Mouse (Mus musculus) midbrain, postnatal 0 days (tissue): ENCODE data around the gene Ttc30a1. TPM values are rescaled to one million over a fixed set of nuclear protein-coding genes. Genes with fewer than 3 reads are reported as not detected.

Experiments used
- ATAC-seq: fragments of 200-750 bp; cut with Nextera tagmentation; 2 replicates; pipeline ENCODE4 v1.8.0; 2017; ENCODE audit warnings: moderate number of reproducible peaks, mild to moderate bottlenecking, moderate TSS enrichment, moderate library complexity; ENCODE audit not compliant: low FRiP score
- DNase-seq: peaks from one replicate; pipeline ENCODE4 v3.0.0-alpha.2; 2015; ENCODE audit warnings: low spot score
- H3K27ac ChIP-seq: fragments of 300-500 bp; sonication (generic); 2 replicates; pipeline ENCODE4 v1.5.1; 2014; ENCODE audit warnings: low read depth, mild to moderate bottlenecking, low read length, mixed read lengths
- H3K27me3 ChIP-seq: fragments of 300-500 bp; sonication (generic); 2 replicates; pipeline ENCODE4 v1.6.1; 2014; ENCODE audit warnings: low read length, control low read depth, mixed read lengths; ENCODE audit not compliant: insufficient read depth
- H3K36me3 ChIP-seq: fragments of 300-500 bp; sonication (generic); 2 replicates; pipeline ENCODE4 v1.6.1; 2014; ENCODE audit warnings: low read length, control low read depth, mixed read lengths; ENCODE audit not compliant: insufficient read depth
- H3K4me1 ChIP-seq: fragments of 300-500 bp; sonication (generic); 2 replicates; pipeline ENCODE4 v1.6.1; 2014; ENCODE audit warnings: mild to moderate bottlenecking, control low read depth, antibody characterized with exemption, low read length, mixed read lengths; ENCODE audit not compliant: insufficient read depth
- H3K4me2 ChIP-seq: fragments of 300-500 bp; sonication (generic); 2 replicates; pipeline ENCODE4 v1.6.1; 2014; ENCODE audit warnings: low read depth, mild to moderate bottlenecking, low read length, mixed read lengths; ENCODE audit not compliant: poor library complexity, severe bottlenecking
- H3K4me3 ChIP-seq: fragments of 300-500 bp; sonication (generic); 2 replicates; pipeline ENCODE4 v1.5.1; 2014; ENCODE audit warnings: low read depth, mild to moderate bottlenecking, low read length, moderate library complexity
- H3K9ac ChIP-seq: fragments of 300-500 bp; sonication (generic); replicated peaks from 2 replicates; pipeline ENCODE4 v1.6.1; 2014; ENCODE audit warnings: mild to moderate bottlenecking, low read length, moderate library complexity, mixed read lengths; ENCODE audit not compliant: poor library complexity, severe bottlenecking
- H3K9me3 ChIP-seq: fragments of 300-500 bp; sonication (generic); 2 replicates; pipeline ENCODE4 v1.6.1; 2016; ENCODE audit warnings: low read length, control low read depth
- CTCF ChIP-seq: IDR thresholded peaks from 2 replicates; pipeline ENCODE4 v1.5.1; 2016; ENCODE audit warnings: antibody characterized with exemption, mild to moderate bottlenecking
- WGBS: fragments of 180-500 bp; shearing (Covaris S2); extraction: QIAGEN DNeasy Blood & Tissue Kit; methylation state at CpG from one replicate; pipeline ENCODE4 v1.1.7; 2014; 5-methylcytosine and 5-hydroxymethylcytosine counted together
- polyA plus RNA-seq: library from polyadenylated mRNA; unstranded; fragments of >200 nt; fragmentation: Nextera tagmentation; extraction: Ambion mirVana; gene quantifications from 2 replicates; pipeline ENCODE4 v1.2.1, GENCODE M21; 2015
- total RNA-seq: library from RNA; depleted of rRNA; stranded (reverse); fragments of >200 nt; gene quantifications from 2 replicates; pipeline ENCODE4 v1.2.3, GENCODE M21; 2014

The Ttc30a1 gene
- total and polyA plus RNA-seq, 2 experiments from 2014 or later, result 5.2 to 12.7 TPM

DNA sequence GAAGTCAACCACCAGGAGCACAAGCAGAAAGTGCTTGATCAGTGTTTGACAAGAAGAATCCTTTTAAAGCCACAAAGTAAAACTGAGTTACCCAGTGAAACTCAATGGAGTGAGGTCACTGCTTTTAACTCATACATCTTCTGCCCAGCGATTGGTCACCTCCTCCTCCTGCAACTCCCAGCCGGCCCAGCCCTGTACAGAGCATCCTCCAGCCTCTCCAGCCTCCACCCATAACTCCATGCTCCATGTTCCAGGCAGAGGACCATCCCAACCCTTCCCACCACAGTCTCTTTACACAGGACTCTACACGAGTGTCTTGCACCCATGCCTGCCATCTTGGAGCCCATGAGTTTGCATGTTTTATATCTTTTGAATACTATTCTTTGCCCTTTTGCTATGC, 32.9 kb upstream of the Ttc30a1 start:
- DNase-seq (no peak), ATAC-seq (no peak)
- no peaks in the 10 kb centered on the region for H3K4me1 ChIP-seq
- 93% methylated on average over 3 of the region's 3 CpGs for WGBS
- no peaks in the 10 kb centered on the region for H3K36me3 ChIP-seq
- no peak for TF ChIP-seq CTCF
- no peak overlapping the region for H3K27ac ChIP-seq
- no peak overlapping the region for H3K9ac ChIP-seq
- no peaks in the 10 kb centered on the region for H3K27me3 ChIP-seq
- H3K9me3 ChIP-seq, result no peaks in the 10 kb centered on the region
- no peak overlapping the region for H3K4me3 ChIP-seq
- H3K4me2 ChIP-seq, result no peak overlapping the region

GRCm38 (mm10) chr2:76006194-76006593, 24.4 kb upstream of the Ttc30a1 start:
- Histone ChIP-seq H3K27ac (no peak overlapping the region), H3K36me3 (no peaks in the 10 kb centered on the region), H3K4me2 (no peak overlapping the region), H3K27me3 (no peaks in the 10 kb centered on the region), H3K4me3 (no peak overlapping the region), H3K4me1 (no peaks in the 10 kb centered on the region), H3K9ac (no peak overlapping the region), H3K9me3 (no peaks in the 10 kb centered on the region)
- no peak for DNase-seq
- ATAC-seq, result no peak
- TF ChIP-seq CTCF, result no peak
- WGBS, result 11% methylated on average over 4 of the region's 4 CpGs

- no peaks in the 10 kb centered on the region for H3K27me3 ChIP-seq
- H3K4me2 ChIP-seq, result no peak overlapping the region
- no peaks in the 10 kb centered on the region for H3K36me3 ChIP-seq
- WGBS, result 86% methylated on average over 9 of the region's 9 CpGs
- no peaks in the 10 kb centered on the region for H3K9me3 ChIP-seq
- no peak overlapping the region for H3K4me3 ChIP-seq
- no peak for DNase-seq
- H3K4me1 ChIP-seq, result no peaks in the 10 kb centered on the region
- no peak overlapping the region for H3K27ac ChIP-seq
- no peak for ATAC-seq
- H3K9ac ChIP-seq, result no peak overlapping the region
- no peak for TF ChIP-seq CTCF
Measured at GRCm38 (mm10) chr2:76002899-76003298, 21.1 kb upstream of the Ttc30a1 start.

- H3K4me1 ChIP-seq, result no peaks in the 10 kb centered on the region
- no peak overlapping the region for H3K9ac ChIP-seq
- peak; percentile 58 for TF ChIP-seq CTCF
- no peak for DNase-seq
- no peak overlapping the region for H3K4me3 ChIP-seq
- H3K4me2 ChIP-seq, result no peak overlapping the region
- H3K27me3 ChIP-seq, result no peaks in the 10 kb centered on the region
- ATAC-seq, result no peak
- H3K36me3 ChIP-seq, result no peaks in the 10 kb centered on the region
- WGBS, result 47% methylated on average over 8 of the region's 8 CpGs
- no peaks in the 10 kb centered on the region for H3K9me3 ChIP-seq
- H3K27ac ChIP-seq, result no peak overlapping the region
Measured at GRCm38 (mm10) chr2:76001392-76001791, 19.6 kb upstream of the Ttc30a1 start.

DNA sequence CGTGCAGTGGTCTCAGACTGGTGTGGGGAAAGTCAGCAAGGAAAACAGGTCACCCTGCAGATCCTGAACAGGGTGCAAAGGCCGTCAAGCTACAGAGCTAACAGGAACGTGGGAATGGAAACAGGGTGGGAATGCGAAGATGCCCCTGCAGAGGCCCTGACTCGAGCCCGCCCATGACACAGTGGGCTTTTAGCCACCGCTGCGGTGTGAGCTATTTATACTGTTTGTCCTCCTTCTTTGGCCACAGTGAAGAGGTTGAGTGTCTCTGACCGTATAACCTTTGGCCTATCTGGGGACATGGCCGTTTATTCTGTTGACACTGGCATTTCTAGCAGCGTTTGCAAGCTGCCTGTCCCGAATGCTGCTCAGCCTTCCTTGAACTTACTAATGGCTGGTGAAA, 17.9 kb upstream of the Ttc30a1 start:
- Histone ChIP-seq H3K4me1 (no peaks in the 10 kb centered on the region), H3K9ac (no peak overlapping the region), H3K4me2 (no peak overlapping the region), H3K9me3 (no peaks in the 10 kb centered on the region), H3K36me3 (no peaks in the 10 kb centered on the region), H3K4me3 (no peak overlapping the region), H3K27ac (no peak overlapping the region), H3K27me3 (no peaks in the 10 kb centered on the region)
- ATAC-seq (no peak), DNase-seq (no peak)
- TF ChIP-seq CTCF, result no peak
- 77% methylated on average over 12 of the region's 12 CpGs for WGBS

- Histone ChIP-seq H3K27ac (no peak overlapping the region), H3K4me3 (no peak overlapping the region), H3K4me2 (no peak overlapping the region), H3K9me3 (no peaks in the 10 kb centered on the region), H3K27me3 (no peaks in the 10 kb centered on the region), H3K9ac (no peak overlapping the region), H3K4me1 (no peaks in the 10 kb centered on the region), H3K36me3 (no peaks in the 10 kb centered on the region)
- WGBS, result 47% methylated on average over 8 of the region's 8 CpGs
- ATAC-seq (no peak), DNase-seq (peak; percentile 51)
- no peak for TF ChIP-seq CTCF
Measured at GRCm38 (mm10) chr2:75998692-75999091, 16.9 kb upstream of the Ttc30a1 start.
